Mouse (Mus musculus) liver, embryonic 15.5 days (tissue): Measurements from ENCODE around the gene Inpp5f. TPM values are rescaled to one million over a fixed set of nuclear protein-coding genes. Genes with fewer than 3 reads are reported as not detected.

Experiments
- ATAC-seq: fragments of 200-750 bp; cut with Nextera tagmentation; 2 replicates; pipeline ENCODE4 v1.8.0; 2017; ENCODE audit warnings: moderate number of reproducible peaks, mild to moderate bottlenecking, moderate library complexity; ENCODE audit not compliant: insufficient read depth
- H3K27ac ChIP-seq: fragments of 300-500 bp; sonication (generic); replicated peaks from 2 replicates; pipeline ENCODE4 v1.5.1; 2015; ENCODE audit warnings: mild to moderate bottlenecking, inconsistent platforms
- H3K27me3 ChIP-seq: fragments of 300-500 bp; sonication (generic); 2 replicates; pipeline ENCODE4 v1.6.1; 2015; ENCODE audit warnings: mild to moderate bottlenecking, inconsistent platforms
- H3K36me3 ChIP-seq: fragments of 300-500 bp; sonication (generic); replicated peaks from 2 replicates; pipeline ENCODE4 v1.6.1; 2015; ENCODE audit warnings: moderate library complexity, mild to moderate bottlenecking, inconsistent platforms
- H3K4me1 ChIP-seq: fragments of 300-500 bp; sonication (generic); replicated peaks from 2 replicates; pipeline ENCODE4 v1.6.1; 2015; ENCODE audit warnings: inconsistent platforms
- H3K4me2 ChIP-seq: fragments of 300-500 bp; sonication (generic); 2 replicates; pipeline ENCODE4 v1.6.1; 2015; ENCODE audit warnings: moderate library complexity, mild to moderate bottlenecking, inconsistent platforms
- H3K4me3 ChIP-seq: fragments of 300-500 bp; sonication (generic); replicated peaks from 2 replicates; pipeline ENCODE4 v1.5.1; 2015; ENCODE audit warnings: mild to moderate bottlenecking, inconsistent platforms
- H3K9ac ChIP-seq: fragments of 300-500 bp; sonication (generic); 2 replicates; pipeline ENCODE4 v1.6.1; 2015; ENCODE audit warnings: moderate library complexity, mild to moderate bottlenecking, inconsistent platforms
- H3K9me3 ChIP-seq: fragments of 300-500 bp; sonication (generic); replicated peaks from 2 replicates; pipeline ENCODE4 v1.6.1; 2016; ENCODE audit warnings: inconsistent platforms
- WGBS: fragments of 180-500 bp; shearing (Covaris S2); methylation state at CpG from one replicate; pipeline ENCODE4 v1.1.7; 2015; ENCODE audit warnings: mixed read lengths; ENCODE audit not compliant: insufficient replicate concordance; 5-methylcytosine and 5-hydroxymethylcytosine counted together
- polyA plus RNA-seq: library from polyadenylated mRNA; unstranded; fragments of >200 nt; fragmentation: Nextera tagmentation; extraction: Ambion mirVana; gene quantifications from 2 replicates; pipeline ENCODE4 v1.2.1, GENCODE M21; 2015

The Inpp5f gene
- polyA plus RNA-seq, 1 experiment from 2014 or later = 5.5 TPM

DNA sequence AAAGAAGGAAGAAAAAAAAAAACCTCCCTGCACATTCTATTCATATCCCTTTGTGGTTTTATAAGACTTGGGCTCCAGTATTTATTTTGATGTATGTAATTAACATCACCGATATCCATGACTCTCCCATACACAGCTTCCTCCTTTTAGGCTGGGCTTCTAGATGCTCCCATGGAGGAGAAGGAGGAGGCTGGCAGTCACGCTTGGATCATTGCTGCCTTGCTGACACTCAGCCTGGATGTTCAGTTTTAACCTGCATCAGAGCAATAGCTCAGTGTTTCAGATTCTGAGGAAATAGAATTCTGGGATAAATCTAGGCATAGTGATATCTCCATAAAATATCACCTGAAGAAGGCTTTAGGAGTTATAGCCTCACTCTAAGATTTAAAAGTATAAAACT, 14.3 kb downstream of the Inpp5f start:
- Histone ChIP-seq H3K4me3 (no peak overlapping the region), H3K36me3 (no peaks in the 10 kb centered on the region), H3K27ac (no peak overlapping the region), H3K27me3 (no peaks in the 10 kb centered on the region), H3K4me1 (peaks cover 18% of the 10 kb centered on the region), H3K9me3 (no peaks in the 10 kb centered on the region), H3K4me2 (no peak overlapping the region), H3K9ac (no peak overlapping the region)
- ATAC-seq = no peak
- 81% methylated on average over 2 of the region's 2 CpGs for WGBS

DNA sequence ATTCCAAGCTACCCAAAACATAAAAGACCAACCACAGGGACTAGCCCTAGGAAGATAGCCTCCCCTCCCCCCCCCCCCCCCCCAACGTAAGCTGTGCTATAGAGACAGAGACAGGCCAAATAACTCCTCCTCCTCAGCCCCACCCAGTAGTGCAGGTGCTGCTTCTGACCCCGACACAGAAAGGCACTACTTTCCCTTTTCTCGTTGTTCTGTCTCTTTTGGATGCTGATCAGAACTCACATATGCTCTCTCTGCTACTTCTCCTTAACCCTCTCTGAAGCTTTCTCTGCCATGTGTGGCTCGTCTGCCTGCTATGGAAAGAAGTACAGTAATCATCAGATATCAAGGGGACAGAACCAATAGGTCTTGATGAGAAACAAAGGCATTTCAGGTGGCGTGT, 15.5 kb downstream of the Inpp5f start:
- peaks cover 18% of the 10 kb centered on the region for H3K4me1 ChIP-seq
- H3K4me2 ChIP-seq = no peak overlapping the region
- no peaks in the 10 kb centered on the region for H3K36me3 ChIP-seq
- H3K9me3 ChIP-seq = no peaks in the 10 kb centered on the region
- no peaks in the 10 kb centered on the region for H3K27me3 ChIP-seq
- ATAC-seq = no peak
- no peak overlapping the region for H3K9ac ChIP-seq
- 58% methylated on average over 4 of the region's 5 CpGs for WGBS
- H3K27ac ChIP-seq = no peak overlapping the region
- H3K4me3 ChIP-seq = no peak overlapping the region

DNA sequence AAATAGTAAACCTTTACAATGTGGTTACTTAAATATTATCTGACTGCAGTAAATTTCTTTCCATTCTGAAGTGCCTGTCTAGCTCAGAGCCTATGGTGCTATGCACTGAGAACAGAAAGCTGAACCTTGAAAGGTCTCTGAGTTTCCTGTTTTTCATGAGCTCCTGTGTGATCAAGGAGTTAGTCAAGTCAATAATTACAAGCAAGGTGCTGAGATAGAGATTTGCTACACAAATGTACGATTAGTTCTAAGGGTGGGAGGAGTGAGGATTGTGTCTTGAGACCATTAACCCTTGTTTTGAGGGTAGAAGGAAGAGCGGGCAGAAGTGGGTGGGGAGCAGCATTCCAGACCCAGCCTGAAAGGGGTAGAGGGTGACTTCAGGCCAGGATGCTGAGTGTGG, 16.1 kb downstream of the Inpp5f start:
- H3K9ac ChIP-seq = no peak overlapping the region
- no peak for ATAC-seq
- H3K4me2 ChIP-seq = no peak overlapping the region
- WGBS = 58% methylated on average over 2 of the region's 2 CpGs
- H3K36me3 ChIP-seq = no peaks in the 10 kb centered on the region
- peaks cover 18% of the 10 kb centered on the region for H3K4me1 ChIP-seq
- H3K4me3 ChIP-seq = no peak overlapping the region
- H3K27me3 ChIP-seq = no peaks in the 10 kb centered on the region
- no peaks in the 10 kb centered on the region for H3K9me3 ChIP-seq
- no peak overlapping the region for H3K27ac ChIP-seq

DNA sequence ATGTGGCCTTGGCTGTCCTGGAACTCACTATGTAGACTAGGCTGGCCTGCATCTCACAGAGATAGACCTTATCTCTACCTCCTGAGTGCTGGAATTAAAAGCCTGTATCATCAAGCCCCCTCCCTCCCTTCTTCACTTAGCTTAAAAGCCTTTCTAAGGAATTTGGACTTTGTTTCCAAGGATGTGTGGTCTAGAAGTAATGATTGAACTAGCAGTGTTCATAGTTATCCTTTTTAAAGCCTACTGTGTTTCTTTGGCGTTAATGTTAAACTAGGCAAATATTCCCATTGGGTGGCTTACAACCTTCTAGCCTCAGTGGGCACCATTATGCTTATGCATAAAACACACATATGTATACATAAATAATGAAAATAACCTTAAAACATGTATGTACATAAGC, 16.6 kb downstream of the Inpp5f start:
- H3K27ac ChIP-seq = no peak overlapping the region
- peaks cover 18% of the 10 kb centered on the region for H3K4me1 ChIP-seq
- no peak overlapping the region for H3K4me2 ChIP-seq
- no peak for ATAC-seq
- H3K4me3 ChIP-seq = no peak overlapping the region
- no peaks in the 10 kb centered on the region for H3K27me3 ChIP-seq
- H3K9me3 ChIP-seq = no peaks in the 10 kb centered on the region
- no peak overlapping the region for H3K9ac ChIP-seq
- H3K36me3 ChIP-seq = no peaks in the 10 kb centered on the region
- WGBS = 63% methylated on average over 1 of the region's 1 CpGs

DNA sequence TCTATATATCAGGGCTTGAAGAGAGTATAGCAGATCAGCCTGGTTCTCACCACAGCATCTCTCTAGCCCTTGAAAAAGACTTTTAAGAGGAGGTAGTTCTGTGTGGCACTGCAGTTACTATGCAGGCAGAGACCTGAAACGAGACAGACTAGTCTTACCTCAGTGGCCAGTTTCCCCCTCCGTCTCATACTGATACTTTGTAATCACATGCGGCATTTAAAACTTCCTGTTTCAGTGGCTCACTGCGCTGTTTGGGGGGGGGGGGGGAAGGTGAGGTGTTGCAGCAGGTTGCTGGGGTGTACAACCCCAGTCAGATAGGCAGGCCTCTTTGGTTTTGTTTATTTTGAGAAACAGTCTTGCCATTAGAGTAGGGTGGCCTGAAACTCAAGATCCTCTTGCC, 22.0 kb downstream of the Inpp5f start:
- Histone ChIP-seq H3K4me2 (no peak overlapping the region), H3K36me3 (no peaks in the 10 kb centered on the region), H3K4me1 (no peaks in the 10 kb centered on the region; the same call in 1 of the 2 replicates), H3K9me3 (no peaks in the 10 kb centered on the region), H3K4me3 (no peak overlapping the region), H3K9ac (no peak overlapping the region), H3K27me3 (no peaks in the 10 kb centered on the region), H3K27ac (no peak overlapping the region)
- ATAC-seq = no peak
- WGBS = 20% methylated on average over 4 of the region's 4 CpGs

DNA sequence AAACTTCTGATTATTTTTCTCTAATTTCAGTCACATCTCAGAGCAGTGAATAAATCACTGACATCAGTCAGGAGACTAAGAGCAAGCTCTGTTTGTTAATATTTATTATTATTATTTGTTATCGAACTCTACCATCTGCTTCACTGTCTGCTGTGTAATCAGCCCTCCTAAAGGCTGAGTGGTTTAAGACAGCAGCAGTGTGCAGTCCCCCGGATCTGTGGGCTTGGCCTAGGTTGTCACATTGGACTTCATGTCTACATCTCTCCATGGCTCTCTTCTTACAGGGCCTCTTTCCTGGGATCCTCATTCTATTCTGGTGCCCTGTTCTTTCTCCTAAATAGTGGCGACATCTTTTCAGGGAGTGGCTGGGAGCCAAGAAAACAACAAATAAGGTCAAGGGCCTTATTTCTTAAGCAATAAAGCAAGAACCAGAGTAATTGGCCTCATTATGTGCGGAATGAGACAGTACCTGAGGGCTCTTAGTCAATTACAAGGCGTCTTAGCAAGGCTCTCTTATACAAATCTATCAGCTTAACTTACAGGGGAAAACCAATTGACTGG, 28.9 kb downstream of the Inpp5f start:
- Histone ChIP-seq H3K27ac (no peak overlapping the region), H3K4me2 (no peak overlapping the region), H3K4me3 (no peak overlapping the region), H3K36me3 (no peaks in the 10 kb centered on the region), H3K27me3 (no peaks in the 10 kb centered on the region), H3K4me1 (no peaks in the 10 kb centered on the region), H3K9me3 (no peaks in the 10 kb centered on the region), H3K9ac (no peak overlapping the region)
- 62% methylated on average over 5 of the region's 5 CpGs for WGBS
- no peak for ATAC-seq

DNA sequence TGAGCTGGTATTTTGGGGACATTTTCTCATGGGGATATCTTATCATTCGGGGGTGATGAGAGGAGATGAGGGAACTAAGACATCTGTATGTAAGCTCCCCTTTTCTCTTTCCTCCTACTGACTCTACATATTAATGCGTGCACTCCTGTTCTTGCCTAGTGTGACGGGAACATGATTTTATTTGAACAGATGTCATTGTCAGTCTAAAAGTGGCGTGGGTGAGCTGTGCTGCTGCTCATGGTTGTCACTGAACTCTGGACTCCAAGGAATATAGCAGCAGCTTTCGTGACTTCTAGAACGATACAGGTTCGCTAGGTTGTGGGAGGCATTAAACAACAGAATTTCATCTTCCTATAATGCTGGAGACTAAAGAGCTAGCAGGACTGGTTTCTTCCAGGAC, 30.4 kb downstream of the Inpp5f start:
- no peaks in the 10 kb centered on the region for H3K4me1 ChIP-seq
- no peaks in the 10 kb centered on the region for H3K9me3 ChIP-seq
- H3K4me2 ChIP-seq = no peak overlapping the region
- WGBS = 72% methylated on average over 7 of the region's 7 CpGs
- no peaks in the 10 kb centered on the region for H3K36me3 ChIP-seq
- no peaks in the 10 kb centered on the region for H3K27me3 ChIP-seq
- no peak for ATAC-seq
- H3K27ac ChIP-seq = no peak overlapping the region
- H3K9ac ChIP-seq = no peak overlapping the region
- no peak overlapping the region for H3K4me3 ChIP-seq

DNA sequence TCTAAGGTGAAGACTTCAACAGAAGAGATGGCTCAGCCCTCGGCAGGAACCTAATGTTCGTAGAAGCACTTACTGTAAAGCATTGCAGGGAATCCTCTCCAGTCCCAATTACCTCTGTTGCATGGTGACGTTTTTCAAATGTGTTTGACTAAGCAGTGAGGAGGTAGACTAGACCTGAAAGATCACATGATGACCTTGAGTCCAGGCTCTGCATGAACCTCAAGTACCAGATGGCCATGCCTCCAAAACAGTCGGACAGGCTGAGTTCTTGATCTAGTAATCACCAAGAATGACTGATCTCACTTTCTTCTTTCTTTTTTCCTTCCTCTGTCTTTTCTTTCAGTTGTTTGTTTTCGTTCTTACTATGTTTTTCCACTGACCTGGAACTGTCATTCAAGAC, 31.3 kb downstream of the Inpp5f start:
- no peak for ATAC-seq
- Histone ChIP-seq H3K4me1 (no peaks in the 10 kb centered on the region), H3K9me3 (no peaks in the 10 kb centered on the region), H3K36me3 (no peaks in the 10 kb centered on the region), H3K4me3 (no peak overlapping the region), H3K4me2 (no peak overlapping the region), H3K27me3 (no peaks in the 10 kb centered on the region), H3K27ac (no peak overlapping the region), H3K9ac (no peak overlapping the region)
- WGBS = 60% methylated on average over 5 of the region's 5 CpGs

DNA sequence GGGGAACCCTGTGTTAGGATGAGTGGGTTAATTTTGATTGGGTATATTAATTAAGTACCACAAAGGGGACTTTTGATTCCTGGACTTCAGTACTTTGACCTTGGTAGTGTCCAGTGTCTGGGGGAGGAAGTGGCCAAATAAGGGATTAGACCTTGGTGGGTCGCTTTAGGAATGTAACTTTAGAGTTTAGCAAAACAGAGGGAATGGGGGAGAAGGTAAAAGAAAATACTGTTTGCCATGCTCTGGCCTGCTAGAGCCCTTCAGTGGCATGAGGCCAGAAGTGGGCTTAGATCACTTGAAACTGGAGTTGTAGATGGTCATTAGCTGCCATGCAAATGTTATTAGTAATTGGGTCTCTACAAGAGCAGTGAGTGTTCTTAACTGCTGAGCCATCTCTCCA, 45.8 kb downstream of the Inpp5f start:
- no peak overlapping the region for H3K27ac ChIP-seq
- 0 out of 2 replicates have a peak, but pooled peaks cover 4% of the 10 kb centered on the region for H3K4me1 ChIP-seq
- H3K4me3 ChIP-seq = no peak overlapping the region
- 64% methylated on average over 1 of the region's 1 CpGs for WGBS
- H3K27me3 ChIP-seq = no peaks in the 10 kb centered on the region
- H3K9me3 ChIP-seq = no peaks in the 10 kb centered on the region
- no peaks in the 10 kb centered on the region for H3K36me3 ChIP-seq
- no peak overlapping the region for H3K9ac ChIP-seq
- H3K4me2 ChIP-seq = no peak overlapping the region
- no peak for ATAC-seq

DNA sequence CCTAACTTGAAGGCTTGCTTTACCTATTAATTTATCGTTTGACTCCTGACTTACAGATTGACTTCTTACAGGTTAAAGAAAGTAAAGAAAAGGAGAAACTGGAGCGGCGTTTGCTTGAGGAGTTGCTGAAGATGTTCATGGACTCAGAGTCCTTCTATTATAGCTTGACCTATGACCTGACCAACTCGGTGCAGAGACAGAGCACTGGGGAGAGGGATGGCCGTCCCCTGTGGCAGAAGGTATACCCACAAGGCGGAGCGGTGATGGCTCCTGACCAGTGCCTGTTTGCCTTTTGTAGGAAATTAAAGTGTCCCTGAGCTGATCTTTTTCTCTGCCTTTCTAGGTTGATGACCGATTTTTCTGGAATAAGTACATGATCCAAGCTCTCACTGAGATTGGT, 52.8 kb downstream of the Inpp5f start:
- peaks cover 29% of the 10 kb centered on the region for H3K4me1 ChIP-seq
- ATAC-seq = no peak
- H3K36me3 ChIP-seq = peaks cover 31% of the 10 kb centered on the region
- no peak overlapping the region for H3K27ac ChIP-seq
- H3K4me3 ChIP-seq = no peak overlapping the region
- WGBS = 82% methylated on average over 8 of the region's 8 CpGs
- H3K9ac ChIP-seq = no peak overlapping the region
- no peaks in the 10 kb centered on the region for H3K9me3 ChIP-seq
- no peaks in the 10 kb centered on the region for H3K27me3 ChIP-seq
- no peak overlapping the region for H3K4me2 ChIP-seq

DNA sequence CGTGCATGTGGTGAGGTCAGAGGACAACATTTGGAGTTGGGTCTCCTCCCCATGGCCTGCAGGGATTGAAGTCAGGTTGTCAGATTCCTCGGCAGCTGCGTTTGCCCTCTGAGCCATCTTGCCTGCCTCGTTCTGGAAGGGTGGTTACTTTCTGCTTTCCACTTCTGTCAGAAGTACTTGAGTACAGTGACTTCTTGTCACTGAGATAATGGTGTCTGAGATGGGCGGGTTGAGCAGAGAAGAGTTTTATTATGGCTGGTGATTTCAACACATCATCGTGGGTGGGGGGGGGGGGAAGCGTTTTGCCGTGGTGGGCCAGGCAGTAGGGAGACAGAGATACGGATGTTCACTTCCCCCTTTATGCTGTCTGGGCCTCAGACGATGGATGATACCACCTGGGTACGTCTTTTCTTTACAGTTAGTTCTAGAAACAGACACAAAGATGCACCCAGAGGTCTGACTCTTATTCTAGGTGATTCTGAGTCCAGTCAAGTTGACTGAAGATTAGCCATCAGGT, 53.8 kb downstream of the Inpp5f start:
- Histone ChIP-seq H3K4me1 (peaks cover 29% of the 10 kb centered on the region), H3K27ac (no peak overlapping the region), H3K9me3 (no peaks in the 10 kb centered on the region), H3K36me3 (peaks cover 36% of the 10 kb centered on the region), H3K9ac (no peak overlapping the region), H3K4me3 (no peak overlapping the region), H3K4me2 (no peak overlapping the region), H3K27me3 (no peaks in the 10 kb centered on the region)
- WGBS = 46% methylated on average over 11 of the region's 11 CpGs
- no peak for ATAC-seq

DNA sequence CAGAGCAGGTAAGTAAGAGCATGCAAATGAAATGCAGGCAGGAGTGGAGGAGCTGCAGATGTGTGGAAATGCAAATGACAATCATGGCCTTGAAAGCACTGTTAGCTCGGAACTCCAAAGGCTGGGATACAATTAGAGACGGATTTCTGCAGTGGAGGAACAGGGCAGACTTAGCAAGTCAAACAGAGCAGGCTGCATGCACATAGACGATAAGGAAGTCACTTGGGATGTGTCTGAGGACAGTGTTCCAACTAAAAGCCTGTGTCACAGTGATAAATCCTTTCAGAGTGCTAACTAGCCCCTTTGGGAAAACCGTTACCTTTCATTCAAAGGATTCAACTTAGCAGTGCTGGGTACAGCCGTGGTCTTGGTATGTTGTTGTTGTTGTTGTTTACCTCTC, 56.7 kb downstream of the Inpp5f start:
- Histone ChIP-seq H3K9ac (no peak overlapping the region), H3K4me1 (peaks cover 47% of the 10 kb centered on the region), H3K4me2 (no peak overlapping the region), H3K4me3 (no peak overlapping the region), H3K27me3 (no peaks in the 10 kb centered on the region), H3K36me3 (peaks cover 34% of the 10 kb centered on the region), H3K27ac (no peak overlapping the region), H3K9me3 (no peaks in the 10 kb centered on the region)
- WGBS = 43% methylated on average over 5 of the region's 5 CpGs
- peak; percentile 26; the same call in 1 of the 2 replicates for ATAC-seq
